Mouse (Mus musculus) CH12.LX (cell line): ENCODE data around the gene Grid2. TPM values are rescaled to one million over a fixed set of nuclear protein-coding genes. Genes with fewer than 3 reads are reported as not detected.

Experiments used
- DNase-seq: peaks from one replicate; pipeline ENCODE4 v3.0.0-alpha.2; 2013; ENCODE audit errors: extremely low read depth
- H3K27ac ChIP-seq: 2 replicates; pipeline ENCODE4 v1.5.1; 2012; ENCODE audit warnings: low read depth, mild to moderate bottlenecking, control low read depth, moderate library complexity; ENCODE audit not compliant: insufficient read depth
- H3K27me3 ChIP-seq: replicated peaks from 2 replicates; pipeline ENCODE3; 2012; ENCODE audit warnings: inconsistent platforms
- H3K36me3 ChIP-seq, 2 experiments: replicated peaks in 1 of 2; 2 replicates each; pipeline versions ENCODE3 to v1.6.1; 2012; ENCODE audit warnings: inconsistent platforms in 1 of 2, low read length in 1 of 2, mild to moderate bottlenecking in 1 of 2, mixed read lengths in 1 of 2, moderate library complexity in 1 of 2; ENCODE audit not compliant: control insufficient read depth in 1 of 2, insufficient read depth in 1 of 2
- H3K4me1 ChIP-seq, 2 experiments: 2 replicates each; pipeline ENCODE4 v1.6.1; 2012; ENCODE audit warnings: inconsistent platforms in 1 of 2, moderate library complexity in 1 of 2; ENCODE audit not compliant: insufficient read depth in 2 of 2, control insufficient read depth in 1 of 2
- H3K4me2 ChIP-seq: 2 replicates; pipeline ENCODE4 v1.6.1; 2012; ENCODE audit warnings: low read depth, mild to moderate bottlenecking, control low read depth; ENCODE audit not compliant: poor library complexity, insufficient read depth, severe bottlenecking
- H3K4me3 ChIP-seq, 3 experiments: fragments of 150-350 bp in 1 of 3; sonication (generic) in 1 of 3; replicated peaks in 1 of 3; 2 replicates each; pipeline versions ENCODE3 to v1.5.1; 2011 to 2012; ENCODE audit warnings: low read depth in 2 of 3, low read length in 2 of 3, mild to moderate bottlenecking in 2 of 3, moderate library complexity in 2 of 3, control low read depth in 1 of 3, improper control_type of control experiment in 1 of 3, inconsistent platforms in 1 of 3, mixed read lengths in 1 of 3; ENCODE audit not compliant: poor library complexity in 1 of 3
- H3K79me2 ChIP-seq: replicated peaks from 2 replicates; pipeline ENCODE4 v1.6.1; 2012; ENCODE audit warnings: mild to moderate bottlenecking, moderate library complexity; ENCODE audit not compliant: control insufficient read depth, poor library complexity, insufficient read depth, severe bottlenecking; ENCODE audit errors: extremely low read depth
- H3K9ac ChIP-seq: 2 replicates; pipeline ENCODE4 v1.6.1; 2012; ENCODE audit warnings: low read depth, mild to moderate bottlenecking, control low read depth, moderate library complexity; ENCODE audit not compliant: insufficient read depth
- H3K9me3 ChIP-seq: replicated peaks from 2 replicates; pipeline ENCODE3; 2012; ENCODE audit warnings: low read length, inconsistent platforms, mixed read lengths
- BHLHE40 ChIP-seq: IDR thresholded peaks from 2 replicates; pipeline ENCODE4 v1.6.1; 2011; ENCODE audit warnings: mild to moderate bottlenecking, low read depth, low read length, improper control_type of control experiment
- CHD1 ChIP-seq: IDR thresholded peaks from 2 replicates; pipeline ENCODE4 v1.6.1; 2012; ENCODE audit warnings: low read depth, low read length, improper control_type of control experiment, inconsistent platforms
- CHD2 ChIP-seq: IDR thresholded peaks from 2 replicates; pipeline ENCODE4 v1.6.1; 2011; ENCODE audit warnings: low read length, improper control_type of control experiment
- E2F4 ChIP-seq: IDR thresholded peaks from 2 replicates; pipeline ENCODE4 v1.6.1; 2011; ENCODE audit warnings: low read depth, low read length, improper control_type of control experiment; ENCODE audit not compliant: insufficient replicate concordance
- ELF1 ChIP-seq: IDR thresholded peaks from 2 replicates; pipeline ENCODE4 v1.6.1; 2014; ENCODE audit warnings: low read depth, mild to moderate bottlenecking, inconsistent platforms, low read length, improper control_type of control experiment
- ETS1 ChIP-seq: conservative IDR thresholded peaks from 2 replicates; pipeline ENCODE4 v1.6.1; 2012; ENCODE audit warnings: low read depth, mild to moderate bottlenecking, inconsistent platforms, low read length, improper control_type of control experiment, moderate library complexity
- GABPA ChIP-seq: IDR thresholded peaks from 2 replicates; pipeline ENCODE4 v1.6.1; 2012; ENCODE audit warnings: low read depth, low read length, improper control_type of control experiment, inconsistent platforms; ENCODE audit not compliant: insufficient replicate concordance
- MAFK ChIP-seq: IDR thresholded peaks from 2 replicates; pipeline ENCODE4 v1.6.1; 2011; ENCODE audit warnings: low read length, improper control_type of control experiment; ENCODE audit not compliant: insufficient replicate concordance
- MAX ChIP-seq: IDR thresholded peaks from 2 replicates; pipeline ENCODE4 v1.6.1; 2011; ENCODE audit warnings: low read length, improper control_type of control experiment
- MEF2A ChIP-seq: IDR thresholded peaks from 2 replicates; pipeline ENCODE4 v1.6.1; 2014; ENCODE audit warnings: low read depth, mild to moderate bottlenecking, inconsistent platforms, low read length, improper control_type of control experiment, borderline replicate concordance
- MXI1 ChIP-seq: IDR thresholded peaks from 2 replicates; pipeline ENCODE4 v1.6.1; 2011; ENCODE audit warnings: mild to moderate bottlenecking, low read depth, low read length, improper control_type of control experiment
- MYC ChIP-seq: IDR thresholded peaks from 2 replicates; pipeline ENCODE4 v1.6.1; 2011; ENCODE audit warnings: low read depth, mild to moderate bottlenecking, improper control_type of control experiment, low read length
- NRF1 ChIP-seq: IDR thresholded peaks from 2 replicates; pipeline ENCODE4 v1.6.1; 2014; ENCODE audit warnings: low read depth, mild to moderate bottlenecking, inconsistent platforms, low read length, improper control_type of control experiment, moderate library complexity
- POLR2A ChIP-seq: IDR thresholded peaks from 2 replicates; pipeline ENCODE4 v1.6.1; 2011; ENCODE audit warnings: low read depth, mild to moderate bottlenecking, improper control_type of control experiment, low read length
- RAD21 ChIP-seq: IDR thresholded peaks from 2 replicates; pipeline ENCODE4 v1.6.1; 2011; ENCODE audit warnings: low read depth, mild to moderate bottlenecking, low read length, improper control_type of control experiment, moderate library complexity
- RCOR1 ChIP-seq: conservative IDR thresholded peaks from 2 replicates; pipeline ENCODE4 v1.6.1; 2012; ENCODE audit warnings: low read depth, mild to moderate bottlenecking, inconsistent platforms, low read length, improper control_type of control experiment
- SIN3A ChIP-seq: IDR thresholded peaks from 2 replicates; pipeline ENCODE4 v1.6.1; 2012; ENCODE audit warnings: low read length, improper control_type of control experiment, inconsistent platforms
- SMC3 ChIP-seq: IDR thresholded peaks from 2 replicates; pipeline ENCODE4 v1.6.1; 2011; ENCODE audit warnings: low read depth, low read length, improper control_type of control experiment
- TBP ChIP-seq: conservative IDR thresholded peaks from 2 replicates; pipeline ENCODE4 v1.6.1; 2011; ENCODE audit warnings: low read depth, low read length, improper control_type of control experiment
- TCF12 ChIP-seq: IDR thresholded peaks from 2 replicates; pipeline ENCODE4 v1.6.1; 2014; ENCODE audit warnings: low read depth, mild to moderate bottlenecking, inconsistent platforms, low read length, improper control_type of control experiment
- UBTF ChIP-seq: IDR thresholded peaks from 2 replicates; pipeline ENCODE4 v1.6.1; 2012; ENCODE audit warnings: low read depth, mild to moderate bottlenecking, inconsistent platforms, low read length, improper control_type of control experiment, moderate library complexity
- ZC3H11A ChIP-seq: IDR thresholded peaks from 2 replicates; pipeline ENCODE4 v1.6.1; 2012; ENCODE audit warnings: low read depth, mild to moderate bottlenecking, inconsistent platforms, low read length, improper control_type of control experiment
- ZKSCAN1 ChIP-seq: IDR thresholded peaks from 2 replicates; pipeline ENCODE4 v1.6.1; 2012; ENCODE audit warnings: low read depth, inconsistent platforms, low read length, improper control_type of control experiment, borderline replicate concordance
- ZNF384 ChIP-seq: IDR thresholded peaks from 2 replicates; pipeline ENCODE4 v1.6.1; 2012; ENCODE audit warnings: low read depth, low read length, improper control_type of control experiment, inconsistent platforms
- dilution Hi-C: fragments of 300-500 bp; cut with MboI; formaldehyde crosslinking; loops from 2 replicates; pipeline ENCODE4 v1.14.3; 2020; ENCODE audit warnings: low sequenced_read_pairs; ENCODE audit not compliant: extremely low pct_unique_long_range_greater_than_20kb, extremely low pct_ligation_motif_present
- in situ Hi-C: fragments of 300-500 bp; cut with MboI; formaldehyde crosslinking; loops from 3 replicates; pipeline ENCODE4 v1.14.3; 2019; ENCODE audit warnings: low sequenced_read_pairs, low pct_ligation_motif_present, low pct_unique_long_range_greater_than_20kb, mixed read lengths
- polyA plus RNA-seq: library from polyadenylated mRNA; unstranded; fragments of >175 nt; gene quantifications from 2 replicates; pipeline ENCODE4 v1.2.1, GENCODE M21; 2012; ENCODE audit warnings: low read depth; ENCODE audit not compliant: insufficient read length
- total RNA-seq, 2 experiments: library from RNA; depleted of rRNA; stranded (reverse); fragments of 300-350 nt in 1 of 2; fragments of >200 nt in 1 of 2; gene quantifications; 2 replicates each; pipeline ENCODE4 v1.2.3; 2012 to 2014

Grid2 gene
- total and polyA plus RNA-seq, 3 experiments: not detected

DNA sequence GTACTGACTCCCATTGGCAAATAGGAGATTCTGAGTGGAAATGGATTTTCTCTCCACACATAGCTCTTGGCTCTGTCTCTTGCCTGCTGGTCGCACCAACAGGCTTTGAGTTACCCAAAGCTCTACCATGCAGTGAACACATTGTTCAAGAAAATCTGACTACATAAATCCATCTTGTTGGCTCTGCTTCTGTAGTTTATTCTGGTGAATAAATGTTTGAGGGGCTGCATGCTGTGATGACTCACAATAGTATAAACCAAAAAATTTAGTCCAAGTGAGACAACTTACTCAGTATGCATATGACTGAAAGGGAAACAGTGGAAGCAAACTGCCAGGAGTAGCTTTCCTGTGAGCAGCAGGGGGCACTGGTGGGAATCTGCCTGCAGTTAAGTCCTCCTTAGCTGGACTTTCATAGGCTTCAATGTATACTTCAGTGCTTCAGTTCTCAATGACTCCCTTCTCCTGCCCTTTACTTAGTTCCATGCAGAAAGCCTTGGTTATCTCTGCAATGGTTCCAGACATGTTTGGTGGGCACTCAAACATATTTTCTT, 125.5 kb downstream of the Grid2 start:
- no peaks in the 10 kb centered on the region for H3K4me1 ChIP-seq
- H3K9ac ChIP-seq: no peak overlapping the region
- H3K9me3 ChIP-seq: peaks cover 13% of the 10 kb centered on the region
- H3K27me3 ChIP-seq: no peaks in the 10 kb centered on the region
- TF ChIP-seq MAX (no peak), ELF1 (no peak), E2F4 (no peak), GABPA (no peak), TBP (no peak), MXI1 (no peak), RCOR1 (no peak), ZC3H11A (no peak), BHLHE40 (no peak), TCF12 (no peak), MYC (no peak), ZKSCAN1 (no peak), POLR2A (no peak), RAD21 (no peak), SIN3A (no peak)
- H3K79me2 ChIP-seq: no peaks in the 10 kb centered on the region
- H3K4me3 ChIP-seq: no peak overlapping the region
- no peaks in the 10 kb centered on the region for H3K36me3 ChIP-seq
- dilution Hi-C loops (no loop called here), in situ Hi-C loops (no loop called here)
- no peak overlapping the region for H3K27ac ChIP-seq
- DNase-seq: no peak
- no peak overlapping the region for H3K4me2 ChIP-seq

DNA sequence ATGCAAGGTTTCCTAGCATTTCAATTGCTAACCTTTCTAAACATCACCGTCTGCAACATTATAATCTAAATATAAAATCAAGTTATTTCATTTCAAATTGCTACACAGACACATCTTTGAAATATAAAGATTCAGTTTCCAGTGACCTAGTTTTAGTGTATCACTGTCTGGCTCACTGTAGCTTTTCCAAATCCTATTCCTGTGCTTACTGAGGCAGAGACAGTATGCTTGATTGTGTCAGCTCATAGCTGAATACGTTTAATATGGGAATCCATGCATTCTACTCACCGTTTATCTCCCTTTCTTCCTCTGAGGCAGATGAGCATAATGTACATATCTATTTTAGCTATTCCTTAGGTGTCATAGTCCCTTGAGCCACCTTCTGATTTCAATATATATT, 146.0 kb downstream of the Grid2 start:
- in situ Hi-C loops: no loop called here
- H3K36me3 ChIP-seq: no peaks in the 10 kb centered on the region
- H3K4me2 ChIP-seq: no peak overlapping the region
- TF ChIP-seq UBTF: no peak
- dilution Hi-C loops: no loop called here
- H3K79me2 ChIP-seq: no peaks in the 10 kb centered on the region
- H3K27ac ChIP-seq: no peak overlapping the region
- peaks cover 3% of the 10 kb centered on the region for H3K9me3 ChIP-seq
- H3K4me1 ChIP-seq: no peaks in the 10 kb centered on the region
- H3K27me3 ChIP-seq: no peaks in the 10 kb centered on the region
- no peak for DNase-seq
- H3K9ac ChIP-seq: no peak overlapping the region
- no peak overlapping the region for H3K4me3 ChIP-seq

DNA sequence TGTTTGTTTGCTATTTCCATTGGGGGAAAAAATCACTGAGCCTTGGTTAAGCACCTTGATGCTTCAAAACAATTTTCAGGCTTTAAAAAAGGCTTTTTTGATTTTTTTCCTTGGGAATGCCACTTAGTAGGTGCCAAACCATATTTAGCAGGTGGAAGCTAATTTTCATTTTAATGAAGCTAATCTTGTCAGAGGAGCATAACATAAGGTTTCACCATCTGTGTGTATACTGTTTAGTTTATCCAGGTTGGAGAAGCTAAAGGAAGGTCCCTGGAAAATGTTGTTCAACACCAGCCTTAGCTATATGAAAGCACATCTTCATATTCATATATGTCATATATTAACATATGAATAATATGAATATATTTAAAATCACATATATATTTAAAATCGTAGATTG, 161.9 kb downstream of the Grid2 start:
- no peak for TF ChIP-seq ELF1
- TF ChIP-seq GABPA: no peak
- TF ChIP-seq BHLHE40: no peak
- TF ChIP-seq CHD2: no peak
- no peak for TF ChIP-seq MYC
- TF ChIP-seq POLR2A: no peak
- no peak for TF ChIP-seq MAFK
- no peak for TF ChIP-seq MEF2A
- no peak for TF ChIP-seq ETS1
- no peak for TF ChIP-seq SMC3
- no peak for TF ChIP-seq NRF1
- no peak for TF ChIP-seq ZNF384
- no peak for TF ChIP-seq CHD1
- no peaks in the 10 kb centered on the region for H3K36me3 ChIP-seq
- no peaks in the 10 kb centered on the region for H3K27me3 ChIP-seq
- no peak for DNase-seq
- H3K4me2 ChIP-seq: no peak overlapping the region
- H3K27ac ChIP-seq: no peak overlapping the region
- peaks cover 18% of the 10 kb centered on the region for H3K9me3 ChIP-seq
- in situ Hi-C loops (no loop called here), dilution Hi-C loops (no loop called here)
- no peaks in the 10 kb centered on the region for H3K79me2 ChIP-seq
- H3K4me1 ChIP-seq: no peaks in the 10 kb centered on the region
- no peak overlapping the region for H3K4me3 ChIP-seq
- no peak overlapping the region for H3K9ac ChIP-seq
